Mouse (Mus musculus) midbrain, embryonic 10.5 days (tissue): Measurements from ENCODE around the gene Ssh3. TPM values are rescaled to one million over a fixed set of nuclear protein-coding genes. Genes with fewer than 3 reads are reported as not detected.
A peak's percentile ranks its signal among the peaks of the same experiment; 100 is the strongest.

Source experiments
- DNase-seq: peaks from one replicate; pipeline ENCODE4 v3.0.0-alpha.2; 2017; ENCODE audit warnings: low spot score
- H3K27ac ChIP-seq: fragments of 300-500 bp; sonication (generic); replicated peaks from 2 replicates; pipeline ENCODE4 v1.5.1; 2016; ENCODE audit warnings: mild to moderate bottlenecking
- H3K27me3 ChIP-seq: fragments of 300-500 bp; sonication (generic); 2 replicates; pipeline ENCODE4 v1.6.1; 2016; ENCODE audit warnings: low read depth, mild to moderate bottlenecking; ENCODE audit not compliant: poor library complexity, severe bottlenecking
- H3K36me3 ChIP-seq: fragments of 300-500 bp; sonication (generic); 2 replicates; pipeline ENCODE4 v1.6.1; 2016; ENCODE audit warnings: mild to moderate bottlenecking, moderate library complexity
- H3K4me1 ChIP-seq: fragments of 300-500 bp; sonication (generic); 2 replicates; pipeline ENCODE4 v1.6.1; 2016
- H3K4me3 ChIP-seq: fragments of 300-500 bp; sonication (generic); 2 replicates; pipeline ENCODE4 v1.5.1; 2016; ENCODE audit warnings: mild to moderate bottlenecking, moderate library complexity
- H3K9me3 ChIP-seq: fragments of 300-500 bp; sonication (generic); replicated peaks from 2 replicates; pipeline ENCODE4 v1.6.1; 2016; ENCODE audit warnings: mild to moderate bottlenecking
- WGBS: fragments of 180-500 bp; shearing (Covaris S2); methylation state at CpG from one replicate; pipeline ENCODE4 v1.1.7; 2016; 5-methylcytosine and 5-hydroxymethylcytosine counted together
- polyA plus RNA-seq: library from polyadenylated mRNA; unstranded; fragments of >200 nt; fragmentation: Nextera tagmentation; extraction: Ambion mirVana; gene quantifications from 2 replicates; pipeline ENCODE4 v1.2.1, GENCODE M21; 2016

The Ssh3 gene
- polyA plus RNA-seq, 1 experiment from 2014 or later: 3.6 TPM

DNA sequence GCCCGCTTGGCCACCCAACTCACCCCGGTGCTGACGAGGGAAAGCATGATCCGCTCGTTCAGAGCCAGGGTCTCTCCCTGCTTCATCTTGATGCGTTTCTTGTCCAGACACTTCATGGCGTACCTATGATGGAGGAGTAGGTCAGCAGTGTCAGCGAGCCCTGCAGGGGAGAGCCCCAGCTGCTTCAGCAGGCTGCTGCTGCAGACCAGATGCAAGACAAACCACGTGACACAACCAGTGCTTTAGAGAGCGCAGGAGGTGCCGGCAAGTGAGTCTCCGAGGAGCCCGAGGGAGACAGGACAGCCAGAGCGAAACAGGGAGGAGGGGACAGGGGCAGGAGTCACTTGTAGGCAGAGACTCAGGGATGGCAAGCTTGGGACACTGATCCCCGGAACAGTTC lies 21.8 kb upstream of the Ssh3 start:
- no peaks in the 10 kb centered on the region for H3K27me3 ChIP-seq
- peaks cover 98% of the 10 kb centered on the region for H3K36me3 ChIP-seq
- H3K27ac ChIP-seq: no peak overlapping the region
- no peak for DNase-seq
- H3K4me3 ChIP-seq: no peak overlapping the region
- peaks cover 4% of the 10 kb centered on the region; the same call in 1 of the 2 replicates for H3K4me1 ChIP-seq
- H3K9me3 ChIP-seq: no peaks in the 10 kb centered on the region
- WGBS: 80% methylated on average over 15 of the region's 15 CpGs

DNA sequence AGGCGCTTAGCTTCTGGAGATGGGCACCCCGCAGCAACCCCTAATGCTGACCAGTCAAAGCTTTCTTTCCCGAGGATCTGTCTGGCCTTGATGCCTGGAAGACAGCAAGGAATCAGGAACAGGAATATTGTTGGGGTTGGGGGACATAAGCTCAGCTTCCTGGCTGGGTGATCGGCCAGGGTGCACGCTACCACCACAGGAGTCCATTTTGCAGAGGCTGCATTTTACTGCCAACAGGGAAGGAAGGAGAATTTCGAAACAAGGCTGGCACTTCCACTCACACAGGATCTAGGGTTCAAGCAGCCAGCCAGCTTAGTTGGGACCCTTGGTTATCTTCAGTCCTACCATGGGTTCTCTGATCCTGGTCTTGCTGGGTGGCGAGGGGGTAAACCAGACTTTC lies 14.7 kb upstream of the Ssh3 start:
- Histone ChIP-seq H3K36me3 (peaks cover 57% of the 10 kb centered on the region), H3K4me3 (peak overlapping the region; percentile 75), H3K27ac (peak overlapping the region; percentile 81), H3K9me3 (no peaks in the 10 kb centered on the region; the same call in 1 of the 2 replicates), H3K27me3 (peaks cover 19% of the 10 kb centered on the region), H3K4me1 (peaks cover 23% of the 10 kb centered on the region)
- WGBS: 53% methylated on average over 7 of the region's 7 CpGs
- no peak for DNase-seq

GRCm38 (mm10) chr19:4282898-4283553 lies 14.0 kb upstream of the Ssh3 start, which contains the start of gene Ankrd13d:
Gene Ankrd13d (minus strand): TSS chr19:4283137.
- Histone ChIP-seq H3K27me3 (peaks cover 19% of the 10 kb centered on the region), H3K9me3 (no peaks in the 10 kb centered on the region; the same call in 1 of the 2 replicates), H3K36me3 (peaks cover 51% of the 10 kb centered on the region), H3K4me1 (peaks cover 23% of the 10 kb centered on the region), H3K4me3 (peak within 1 kb of the TSS; percentile 75), H3K27ac (peak within 1 kb of the TSS; percentile 81)
- WGBS: under 1% methylated on average over 48 of the region's 50 CpGs
- peak; percentile 94 for DNase-seq

GRCm38 (mm10) chr19:4280425-4280824 lies 11.4 kb upstream of the Ssh3 start:
- Histone ChIP-seq H3K4me1 (peaks cover 23% of the 10 kb centered on the region), H3K27me3 (peaks cover 19% of the 10 kb centered on the region), H3K9me3 (peaks cover 5% of the 10 kb centered on the region; the same call in 1 of the 2 replicates), H3K27ac (no peak overlapping the region), H3K4me3 (no peak overlapping the region), H3K36me3 (peaks cover 34% of the 10 kb centered on the region)
- WGBS: 98% methylated on average over 9 of the region's 9 CpGs
- DNase-seq: no peak

DNA sequence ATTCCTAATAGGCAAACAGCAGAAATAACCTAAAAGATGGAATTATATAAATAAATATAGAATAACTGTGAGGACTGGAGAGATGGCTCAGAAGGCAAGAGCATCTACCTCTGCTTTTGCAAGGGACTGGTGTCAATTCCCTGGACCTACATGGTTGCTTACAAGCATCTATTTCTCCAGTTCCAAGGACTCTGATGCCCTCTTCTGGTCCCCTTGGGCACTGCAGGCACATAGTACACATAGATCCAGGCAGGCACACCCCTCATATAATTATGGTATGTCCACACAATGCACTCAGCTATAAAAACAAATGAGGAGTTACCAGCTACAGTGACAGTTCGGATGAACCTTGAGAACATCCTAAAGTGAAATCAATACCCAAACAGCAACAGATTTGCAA lies 10.5 kb upstream of the Ssh3 start:
- Histone ChIP-seq H3K27me3 (peaks cover 19% of the 10 kb centered on the region), H3K4me3 (no peak overlapping the region), H3K4me1 (peaks cover 23% of the 10 kb centered on the region), H3K36me3 (peaks cover 31% of the 10 kb centered on the region), H3K9me3 (peaks cover 5% of the 10 kb centered on the region; the same call in 1 of the 2 replicates), H3K27ac (no peak overlapping the region)
- no peak for DNase-seq
- 94% methylated on average over 1 of the region's 1 CpGs for WGBS

DNA sequence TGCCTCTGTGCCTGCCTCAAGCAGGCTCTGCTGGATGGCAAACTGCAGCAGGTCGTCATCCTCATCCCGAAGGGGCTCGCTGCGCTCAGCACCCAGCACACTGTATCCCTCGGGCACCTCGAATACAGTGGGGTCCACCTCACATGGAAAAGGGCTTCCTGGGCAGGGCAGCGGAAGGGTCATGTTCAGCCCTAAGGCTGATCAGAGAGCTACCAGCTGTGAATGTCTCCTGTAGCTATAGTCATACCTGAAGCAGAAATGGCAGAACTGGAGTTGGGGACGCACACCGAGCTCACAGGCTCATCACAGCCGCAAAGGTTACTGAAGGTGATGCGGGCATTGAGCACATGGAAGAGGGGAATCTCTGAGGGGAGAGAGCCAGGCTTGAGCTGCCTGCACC lies 2.0 kb upstream of the Ssh3 start:
- H3K36me3 ChIP-seq: peaks cover 23% of the 10 kb centered on the region
- H3K9me3 ChIP-seq: no peaks in the 10 kb centered on the region; the same call in 1 of the 2 replicates
- H3K27ac ChIP-seq: no peak overlapping the region
- H3K4me1 ChIP-seq: peaks cover 9% of the 10 kb centered on the region
- peaks cover 53% of the 10 kb centered on the region for H3K27me3 ChIP-seq
- no peak for DNase-seq
- 96% methylated on average over 11 of the region's 11 CpGs for whole genome bisulfite sequencing
- no peak overlapping the region for H3K4me3 ChIP-seq

DNA sequence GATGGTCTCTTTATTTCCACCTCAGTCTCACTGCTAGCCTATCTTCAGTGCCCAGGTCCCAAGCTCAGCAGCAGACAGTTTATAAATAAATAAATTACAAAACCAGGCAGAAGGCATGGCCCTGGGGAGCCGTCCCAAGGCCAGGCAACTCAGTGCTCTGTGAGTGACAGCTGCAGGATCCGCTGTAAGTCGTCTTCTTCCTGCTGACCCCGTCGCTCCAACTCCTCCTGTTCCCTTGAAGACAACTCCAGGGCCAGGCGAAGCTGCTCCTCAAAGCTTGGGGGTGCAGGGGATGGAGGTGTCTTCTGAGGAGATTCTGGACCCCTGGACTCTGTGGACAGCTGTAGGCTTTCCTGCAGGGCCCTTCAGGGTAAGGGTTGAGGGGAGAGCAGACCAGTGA lies 1.2 kb upstream of the Ssh3 start:
- Histone ChIP-seq H3K4me3 (no peak overlapping the region), H3K4me1 (peaks cover 9% of the 10 kb centered on the region), H3K36me3 (peaks cover 20% of the 10 kb centered on the region), H3K27me3 (peaks cover 53% of the 10 kb centered on the region), H3K9me3 (no peaks in the 10 kb centered on the region), H3K27ac (no peak overlapping the region)
- no peak for DNase-seq
- 68% methylated on average over 6 of the region's 6 CpGs for WGBS

DNA sequence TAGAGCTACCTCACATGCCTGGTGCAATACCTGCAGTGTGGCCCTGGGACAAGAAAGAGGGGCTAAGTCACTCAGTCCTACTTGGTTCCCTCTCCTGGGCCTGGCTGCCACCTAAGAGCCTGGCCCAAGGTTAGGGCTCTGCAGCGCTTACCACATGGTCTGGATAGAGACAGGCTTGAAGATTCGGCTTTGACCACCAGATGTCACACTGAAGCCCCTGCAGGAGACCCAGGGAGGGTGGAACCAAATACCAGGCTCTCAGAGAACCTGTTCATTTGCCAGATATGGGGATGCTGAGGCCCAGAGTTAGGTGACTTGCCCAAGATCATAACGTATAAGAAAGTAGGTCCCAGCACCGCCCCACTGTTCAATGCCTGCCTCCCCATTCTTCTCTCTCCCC lies 3.0 kb downstream of the Ssh3 start:
- DNase-seq: no peak
- Histone ChIP-seq H3K27me3 (peaks cover 48% of the 10 kb centered on the region), H3K9me3 (no peaks in the 10 kb centered on the region), H3K4me3 (no peak overlapping the region), H3K4me1 (peaks cover 9% of the 10 kb centered on the region), H3K36me3 (peaks cover 5% of the 10 kb centered on the region), H3K27ac (no peak overlapping the region)
- WGBS: 73% methylated on average over 4 of the region's 4 CpGs

DNA sequence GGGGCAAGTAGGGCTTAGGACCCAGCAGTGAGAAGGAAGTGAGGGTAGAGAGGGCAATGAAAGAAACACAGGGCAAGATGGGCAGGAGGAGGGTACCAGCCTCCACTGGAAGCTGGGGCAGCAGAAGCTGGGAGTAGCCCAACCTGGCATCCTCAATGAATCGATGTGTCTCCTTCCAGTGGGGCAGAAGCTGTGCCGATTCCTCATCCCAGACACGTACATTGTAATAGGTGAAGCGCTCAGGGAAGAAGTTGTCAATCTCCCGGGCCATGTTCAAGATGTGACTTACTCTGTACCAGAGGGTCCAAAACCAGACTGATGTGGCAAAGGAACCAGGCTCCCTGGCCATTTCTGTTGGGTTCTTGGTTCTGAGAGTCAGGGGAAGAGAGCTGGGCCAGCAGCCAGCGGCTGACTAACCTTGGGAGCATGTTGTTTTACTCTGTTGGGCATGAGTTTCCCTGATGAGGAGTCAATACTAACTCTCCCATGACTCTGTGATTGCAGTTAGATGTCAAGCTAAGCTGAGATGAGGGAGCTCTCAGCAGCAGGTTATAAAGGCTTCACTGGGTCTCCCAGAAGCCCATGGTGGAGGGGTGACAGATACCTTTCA lies 4.7 kb downstream of the Ssh3 start:
- no peak for DNase-seq
- Histone ChIP-seq H3K4me1 (peaks cover 9% of the 10 kb centered on the region), H3K27ac (no peak overlapping the region), H3K36me3 (no peaks in the 10 kb centered on the region), H3K4me3 (no peak overlapping the region), H3K27me3 (peaks cover 31% of the 10 kb centered on the region), H3K9me3 (no peaks in the 10 kb centered on the region)
- 90% methylated on average over 6 of the region's 6 CpGs for WGBS

DNA sequence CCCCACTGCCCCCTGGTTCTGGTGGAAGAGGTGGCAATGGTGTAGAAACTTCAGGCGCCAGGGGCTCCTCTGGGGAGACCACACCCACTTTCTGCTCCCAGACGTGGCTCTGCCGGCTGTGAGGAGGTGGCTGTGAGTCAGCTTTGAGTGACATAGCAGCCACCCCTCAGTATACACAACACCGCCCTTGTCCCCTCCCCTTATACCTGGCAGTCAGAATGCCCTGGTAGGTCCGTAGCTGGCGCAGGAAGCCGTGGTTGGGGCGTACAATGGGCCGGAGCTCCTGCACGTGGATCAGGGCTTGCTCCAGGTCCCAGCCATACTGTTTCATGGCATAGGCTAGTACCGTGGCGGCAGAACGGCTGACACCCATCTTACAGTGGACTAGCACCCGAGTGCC lies 5.3 kb downstream of the Ssh3 start:
- H3K9me3 ChIP-seq: no peaks in the 10 kb centered on the region
- peaks cover 25% of the 10 kb centered on the region for H3K27me3 ChIP-seq
- H3K4me3 ChIP-seq: no peak overlapping the region
- peaks cover 3% of the 10 kb centered on the region for H3K4me1 ChIP-seq
- WGBS: 73% methylated on average over 14 of the region's 14 CpGs
- no peaks in the 10 kb centered on the region for H3K36me3 ChIP-seq
- DNase-seq: no peak
- H3K27ac ChIP-seq: no peak overlapping the region

DNA sequence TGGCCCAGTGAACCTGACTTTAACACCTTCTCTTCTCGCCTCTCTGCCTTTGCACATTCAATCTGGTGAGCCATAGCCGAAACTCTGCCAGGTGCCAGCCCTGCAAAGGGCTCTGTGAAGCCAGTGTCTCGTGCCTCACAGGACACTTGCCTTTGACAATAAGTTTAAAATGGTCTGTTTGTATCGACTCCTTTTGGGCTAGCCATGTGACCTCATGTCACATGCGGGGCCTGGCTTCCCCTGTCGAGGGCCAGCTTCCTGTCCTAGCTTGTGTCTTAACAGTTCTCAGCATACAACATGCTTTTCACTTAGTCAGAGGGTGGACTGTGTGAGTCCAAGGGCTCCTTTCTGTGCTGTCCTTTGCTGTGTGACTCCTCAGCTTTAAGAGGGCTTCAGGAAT lies 6.2 kb downstream of the Ssh3 start:
- H3K27me3 ChIP-seq: peaks cover 16% of the 10 kb centered on the region
- WGBS: 81% methylated on average over 6 of the region's 6 CpGs
- no peak overlapping the region; the same call in 1 of the 2 replicates for H3K27ac ChIP-seq
- H3K9me3 ChIP-seq: no peaks in the 10 kb centered on the region
- H3K4me3 ChIP-seq: no peak overlapping the region
- peaks cover 5% of the 10 kb centered on the region for H3K4me1 ChIP-seq
- DNase-seq: no peak
- no peaks in the 10 kb centered on the region for H3K36me3 ChIP-seq

DNA sequence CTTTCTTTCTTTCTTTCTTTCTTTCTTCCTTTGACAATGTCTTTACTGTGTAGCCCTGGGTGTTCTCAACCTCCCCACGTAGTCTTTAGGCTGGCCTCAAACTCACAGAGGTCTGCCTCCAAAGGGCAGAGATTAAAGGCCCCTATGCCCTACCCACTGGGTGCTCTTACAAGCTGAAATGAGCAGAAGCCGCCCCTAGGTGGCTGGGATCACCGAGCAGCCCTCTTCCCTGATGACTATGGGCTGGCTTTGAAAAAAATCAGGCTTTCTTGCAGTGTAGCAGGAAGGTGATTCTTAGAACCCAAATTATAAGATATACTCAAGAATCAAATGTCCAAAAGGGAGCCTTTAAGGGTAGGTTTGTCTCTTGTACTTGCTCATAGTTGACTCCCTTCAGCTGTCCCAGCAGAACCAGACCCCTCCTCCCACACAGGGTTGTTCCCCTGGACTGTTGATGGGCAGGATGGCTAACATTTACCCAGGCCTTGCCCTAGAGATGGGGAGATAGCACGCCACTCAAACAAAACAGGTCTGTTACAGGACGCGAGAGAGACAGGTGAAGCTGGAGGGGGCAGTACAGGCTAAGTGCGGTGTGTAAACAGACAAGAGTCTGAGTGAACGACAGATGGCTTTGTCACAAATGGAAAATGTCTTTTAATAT lies 7.8 kb downstream of the Ssh3 start:
- H3K27ac ChIP-seq: no peak overlapping the region
- H3K27me3 ChIP-seq: peaks cover 8% of the 10 kb centered on the region; the same call in 1 of the 2 replicates
- no peaks in the 10 kb centered on the region for H3K9me3 ChIP-seq
- no peak for DNase-seq
- no peaks in the 10 kb centered on the region for H3K36me3 ChIP-seq
- no peak overlapping the region for H3K4me3 ChIP-seq
- 63% methylated on average over 8 of the region's 8 CpGs for WGBS
- H3K4me1 ChIP-seq: peaks cover 13% of the 10 kb centered on the region

- no peak for DNase-seq
- Histone ChIP-seq H3K36me3 (no peaks in the 10 kb centered on the region), H3K9me3 (no peaks in the 10 kb centered on the region), H3K27ac (peak overlapping the region; percentile 80), H3K27me3 (peaks cover 10% of the 10 kb centered on the region; the same call in 1 of the 2 replicates), H3K4me1 (peaks cover 13% of the 10 kb centered on the region), H3K4me3 (peak overlapping the region; percentile 75)
- WGBS: 23% methylated on average over 12 of the region's 12 CpGs
Observed at GRCm38 (mm10) chr19:4257897-4258252, 11.1 kb downstream of the Ssh3 start.
